ENCODE assay signal across 8 mouse cellular contexts in the genomic region with DNA sequence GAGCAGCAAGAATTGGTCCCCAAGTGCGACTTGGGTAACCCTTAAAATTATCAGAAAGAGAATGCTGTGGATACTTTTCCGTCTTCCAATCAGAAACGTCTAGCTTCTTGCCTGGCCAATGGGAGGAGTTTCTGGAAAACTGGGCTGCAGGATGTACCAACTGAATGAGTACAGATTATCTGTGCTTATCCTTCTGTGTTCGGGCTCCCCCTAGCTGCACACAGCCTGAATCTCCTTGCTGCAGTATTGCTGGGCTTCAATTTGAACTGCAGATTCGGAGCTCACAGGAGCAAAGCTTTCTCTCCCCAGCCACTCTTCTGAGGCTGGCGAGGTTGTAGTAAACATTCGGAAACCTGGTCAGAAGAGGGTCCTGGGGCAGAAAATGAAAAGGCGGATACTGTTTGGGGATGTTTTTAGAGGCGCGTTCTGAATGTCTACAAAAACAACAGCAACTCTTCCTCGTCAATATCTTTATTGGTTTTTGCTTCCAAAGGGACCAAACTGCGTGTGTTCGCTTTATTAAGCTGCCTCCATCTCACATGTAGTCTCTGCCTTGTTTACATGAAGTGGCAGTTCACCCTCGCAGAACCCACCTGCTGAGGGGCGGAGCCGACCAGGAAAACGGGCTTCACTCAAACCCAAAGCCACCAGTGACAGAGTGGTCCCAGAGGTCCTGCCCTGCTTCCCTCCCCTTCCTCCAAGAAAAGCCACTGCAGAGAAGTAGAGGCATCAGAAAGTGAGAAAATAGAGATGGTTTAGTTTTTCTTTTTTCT.
DNase-seq lines count a peak whose midpoint lies in the region; ATAC-seq and TF ChIP-seq lines count a peak whose summit lies in the region.

No protein-coding gene starts in this region.

- 17% methylated on average over 17 of the region's 17 CpGs for WGBS in hindbrain, embryonic 15.5 days

- DNase-seq in R1 (ENCODE audit: low read depth, low spot score): peak; percentile 88
- DNase-seq in cerebellum, postnatal 4 days (ENCODE audit: low spot score in 2 of 2): peak; percentile 72 to 84
- DNase-seq in gastrocnemius, adult 2 months: peak; percentile 57
- peak; percentile 84 to 85 for DNase-seq in layer of hippocampus, postnatal 36 days
- DNase-seq in lung, postnatal 25 days (ENCODE audit: low spot score): peak; percentile 16
- peak; percentile 90 for DNase-seq in right cerebral cortex, postnatal 14 days

- peak; percentile 97 for ATAC-seq in hindbrain, embryonic 15.5 days (ENCODE audit: low FRiP score, low read depth)
- no peak for ATAC-seq in erythroblast, adult 5-6 weeks (replicated peaks; ENCODE audit: low FRiP score, poor library complexity, severe bottlenecking)

- TF ChIP-seq CTCF in gastrocnemius, adult 2 months (IDR thresholded peaks at IDR 0.05): peak; percentile 76

- no peaks in the 10 kb centered on the region for H3K36me3 ChIP-seq in hindbrain, embryonic 15.5 days

- H3K27me3 ChIP-seq in hindbrain, embryonic 15.5 days: no peaks in the 10 kb centered on the region

- peak overlapping the region; percentile 54 for H3K4me2 ChIP-seq in hindbrain, embryonic 15.5 days

- no peaks in the 10 kb centered on the region for H3K9me3 ChIP-seq in hindbrain, embryonic 15.5 days

- H3K9ac ChIP-seq in hindbrain, embryonic 15.5 days: peak overlapping the region; percentile 23; the same call in 1 of the 2 replicates

- no peak overlapping the region for H3K27ac ChIP-seq in gastrocnemius, adult 2 months
- H3K27ac ChIP-seq in hindbrain, embryonic 15.5 days (replicated peaks): 0 out of 2 replicates have a peak overlapping the region, but pooled peaks have one; percentile 10

- peaks cover 7% of the 10 kb centered on the region for H3K4me1 ChIP-seq in hindbrain, embryonic 15.5 days (replicated peaks)

- intact Hi-C loops in gastrocnemius, adult 2 months (cut with DNase I): loop anchor here (1.0 kb wide), 1 partner anchor 229 kb away; no protein-coding TSS in a partner anchor

- H3K4me3 ChIP-seq in gastrocnemius, adult 2 months: peak overlapping the region; percentile 38; the same call in 1 of the 2 replicates
- peak overlapping the region; percentile 30 for H3K4me3 ChIP-seq in hindbrain, embryonic 15.5 days

Comparison
In these comparisons a context has a peak if more than half of its experiments do, and no peak if none do; other contexts are left out.
1. DNase-seq: peak in every context shown above with its lines; median percentile 90 in right cerebral cortex, postnatal 14 days; 88 in R1; 84 in layer of hippocampus, postnatal 36 days; 78 in cerebellum, postnatal 4 days; 57 in gastrocnemius, adult 2 months; 16 in lung, postnatal 25 days.